Mouse (Mus musculus): ENCODE measurements at regions not wholly inside any gene's neighbourhood (a gene's known extent, or its start where the extent isn't known, plus 50 kb on each side); places are given as distances from the start of the nearest gene placed in this dataset.
"Not testable (repeated sequence)": the region's sequence is repeated elsewhere in the genome, so short reads cannot be mapped to it uniquely, and the experiment has no call there.

DNA sequence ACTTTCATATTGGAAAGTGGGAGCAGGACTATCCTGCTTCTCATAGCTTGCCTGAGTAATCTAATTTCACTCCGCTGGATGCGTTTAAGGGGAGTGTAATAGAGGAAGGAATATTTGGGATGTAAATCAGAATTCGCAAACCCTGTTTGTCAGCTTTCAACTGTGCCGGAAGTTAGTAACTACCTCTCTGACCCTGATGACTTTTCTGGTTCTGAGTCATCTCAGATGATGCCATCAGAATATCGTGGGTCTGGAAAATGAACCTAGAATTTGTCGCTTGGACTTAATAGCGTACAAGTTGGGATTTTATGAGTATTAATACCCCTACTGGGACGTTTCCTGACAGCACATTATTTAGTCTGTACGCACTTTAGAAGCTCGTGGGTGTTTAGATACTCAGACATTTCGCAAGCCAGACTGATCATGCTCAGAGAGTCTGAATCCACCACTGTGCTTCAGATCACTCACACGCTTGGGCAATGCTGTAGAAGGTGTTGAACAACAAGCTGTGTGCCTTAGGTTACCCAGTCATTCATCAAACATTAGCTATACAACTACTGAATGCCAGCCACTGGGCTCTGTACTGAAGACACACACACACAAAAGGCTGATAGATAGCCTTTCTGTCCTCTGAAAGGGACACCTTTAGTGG is 131.1 kb downstream of the Phlda1 start:
- no peak for DNase-seq (ENCODE audit: low spot score)

DNA sequence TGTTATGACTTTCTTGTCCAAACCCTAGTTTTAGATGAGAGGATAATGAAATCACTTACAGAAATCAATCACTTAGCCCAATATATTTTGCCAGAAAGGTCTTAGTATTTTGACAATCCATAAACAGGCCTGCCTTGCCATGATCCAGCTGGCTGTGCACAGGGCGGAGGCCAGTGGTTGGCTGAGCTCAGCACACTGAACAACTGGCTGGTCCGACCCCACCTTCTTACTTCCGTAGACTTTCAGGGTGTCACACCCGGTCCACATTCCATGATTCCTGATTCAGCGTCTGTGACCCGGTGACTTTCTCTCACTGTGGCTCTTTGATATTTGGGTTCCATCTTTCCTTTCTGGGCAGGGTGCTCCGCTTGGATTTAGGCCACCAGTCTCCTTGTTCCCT is 133.8 kb downstream of the Phlda1 start:
- DNase-seq (ENCODE audit: low spot score): no peak

DNA sequence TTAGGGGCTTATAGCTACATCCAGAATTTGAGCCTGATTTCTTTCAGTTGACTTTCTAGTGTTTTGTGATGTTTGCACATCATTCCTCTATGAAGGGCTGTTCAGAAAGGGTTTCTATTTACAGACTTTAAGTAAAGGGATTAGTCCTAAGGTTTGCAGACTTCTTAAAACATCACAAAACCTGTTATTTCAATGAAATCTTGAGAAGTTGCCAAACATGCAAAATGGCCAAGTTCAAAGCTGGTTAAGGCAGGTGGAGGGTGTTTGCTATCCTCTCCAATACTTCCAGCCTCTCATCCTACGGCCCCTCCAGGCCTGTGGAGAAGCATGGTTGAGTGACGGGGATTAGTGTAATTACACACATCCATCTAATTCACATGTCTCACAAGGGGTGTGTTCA is 136.6 kb downstream of the Phlda1 start:
- no peak for DNase-seq (ENCODE audit: low spot score)

DNA sequence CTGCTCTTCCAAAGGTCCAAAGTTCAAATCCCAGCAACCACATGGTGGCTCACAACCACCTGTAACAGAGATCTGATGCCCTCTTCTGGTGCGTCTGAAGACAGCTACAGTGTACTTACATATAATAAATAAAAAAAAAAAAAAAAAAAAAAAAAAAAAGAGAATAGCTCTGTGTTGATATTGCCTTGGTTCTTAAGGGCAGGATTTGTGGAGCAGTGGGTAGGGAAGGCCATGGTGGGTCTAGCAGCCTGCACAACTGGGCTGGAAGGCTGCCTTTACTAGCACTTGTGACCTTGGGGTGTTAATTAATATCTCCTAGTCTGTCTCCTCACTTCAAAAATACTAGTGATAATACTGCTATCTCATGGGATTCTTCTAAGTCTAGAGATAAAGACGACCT is 147.7 kb downstream of the Phlda1 start:
- not testable (repeated sequence) for DNase-seq (ENCODE audit: low spot score)

DNA sequence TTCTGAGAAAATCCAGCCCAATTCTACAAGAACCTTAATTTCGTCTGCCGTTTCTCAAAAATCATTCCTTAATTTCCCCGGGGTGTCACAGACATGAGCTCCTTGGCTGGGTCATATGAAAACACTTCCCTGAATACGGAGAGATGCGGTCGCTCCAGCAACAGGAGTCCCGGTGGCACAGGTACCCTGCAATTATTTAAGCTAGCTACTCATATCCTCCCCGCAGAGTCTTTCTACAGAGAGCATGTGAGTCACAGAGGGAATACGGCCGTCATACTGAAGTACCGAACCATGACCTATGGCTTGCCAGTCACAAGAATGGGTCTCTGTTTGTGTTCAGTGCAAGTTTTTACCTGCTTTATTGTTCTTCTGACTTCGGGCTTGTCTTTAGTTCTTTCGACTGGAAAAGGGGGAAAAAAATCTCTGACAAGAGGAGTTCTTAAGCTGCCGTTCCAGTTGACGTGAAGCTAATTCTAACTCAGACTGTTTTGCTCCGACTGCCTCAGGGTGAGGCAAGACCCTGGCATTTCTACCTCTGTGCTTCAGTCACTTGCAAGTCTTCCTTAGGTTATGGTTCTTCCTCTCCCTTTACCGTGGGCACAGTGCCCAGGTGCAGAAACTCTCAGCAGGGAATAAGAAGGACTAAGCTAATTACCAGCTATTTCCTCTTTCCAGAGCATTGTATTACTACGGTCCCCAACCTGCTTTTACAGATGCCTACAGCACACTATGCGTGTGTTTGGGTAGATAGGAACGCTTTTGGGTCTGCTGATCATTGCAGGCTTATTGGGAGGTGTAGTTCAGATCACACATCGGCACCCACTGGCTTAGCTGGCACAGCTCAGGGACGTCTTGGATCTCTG is 148.5 kb downstream of the Phlda1 start:
- no peak for DNase-seq (ENCODE audit: low spot score)

DNA sequence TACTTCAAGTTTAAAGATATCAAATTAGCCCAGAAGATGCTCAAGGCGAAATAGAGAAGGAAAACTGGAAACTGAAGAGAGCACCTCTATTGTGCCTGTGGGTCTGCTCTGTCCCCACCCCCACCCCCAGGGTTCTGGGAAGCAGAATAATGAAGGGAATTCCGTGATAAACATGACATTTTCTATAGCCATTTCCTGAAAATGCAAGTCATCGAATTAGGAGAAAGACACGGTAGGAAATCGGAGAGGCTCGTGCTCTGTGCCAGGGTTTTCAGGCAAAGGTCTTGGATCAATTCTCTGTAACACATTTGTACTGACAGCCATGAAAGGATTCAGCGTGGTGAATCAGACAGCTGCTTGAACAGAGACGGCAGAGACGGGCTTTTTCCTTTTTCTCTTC is 152.7 kb downstream of the Phlda1 start:
- DNase-seq (ENCODE audit: low spot score): no peak

DNA sequence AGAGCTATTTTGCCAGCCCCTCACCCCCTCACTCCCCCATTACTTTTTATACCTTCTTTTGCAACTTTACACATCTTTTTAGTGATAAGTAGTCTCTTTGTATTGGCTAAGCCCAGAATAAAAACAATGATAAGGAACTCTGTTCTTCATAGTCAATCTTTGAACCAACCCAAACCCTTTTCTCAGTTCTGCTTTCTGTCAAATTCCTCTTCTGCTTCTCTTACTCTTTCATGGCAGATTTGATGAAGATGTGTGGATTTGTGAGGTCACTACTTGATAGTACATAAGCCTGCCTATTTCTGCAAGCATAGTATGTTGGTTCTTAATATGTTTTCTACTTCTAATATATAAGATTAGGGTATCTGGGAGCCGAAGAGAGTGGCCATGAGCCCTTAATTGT is 156.6 kb downstream of the Phlda1 start:
- no peak for DNase-seq (ENCODE audit: low spot score)

- no peak for DNase-seq (ENCODE audit: low spot score)
These were observed 159.7 kb downstream of the Phlda1 start for GRCm38 (mm10) chr10:111665834-111666233.

- DNase-seq (ENCODE audit: low spot score): no peak
These were observed 160.9 kb downstream of the Phlda1 start for GRCm38 (mm10) chr10:111666963-111667362.

- no peak for DNase-seq (ENCODE audit: low spot score)
These were observed 162.6 kb downstream of the Phlda1 start for GRCm38 (mm10) chr10:111668639-111669038.

DNA sequence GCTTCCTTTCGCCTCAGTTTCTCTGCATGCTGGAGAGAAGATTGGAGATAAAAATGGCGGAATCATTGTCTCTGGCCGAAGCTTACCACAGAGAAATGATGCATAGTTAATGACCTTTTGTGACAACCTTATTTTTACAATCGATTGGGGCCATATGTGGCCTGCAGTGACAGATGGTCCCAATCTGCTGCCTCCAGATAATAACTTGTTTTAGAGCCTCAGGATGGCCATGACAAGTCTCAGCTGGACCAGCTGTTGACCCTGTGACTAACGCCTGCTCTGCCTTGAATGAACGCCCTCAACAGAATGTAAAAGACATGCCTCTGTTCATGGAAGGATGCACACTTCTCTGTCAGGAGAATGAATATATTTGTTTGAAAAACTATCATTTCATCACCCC is 163.6 kb downstream of the Phlda1 start:
- DNase-seq (ENCODE audit: low spot score): no peak

GRCm38 (mm10) chr10:111670666-111671065 is 164.6 kb downstream of the Phlda1 start:
- no peak for DNase-seq (ENCODE audit: low spot score)

GRCm38 (mm10) chr10:111672454-111673316 is 166.6 kb downstream of the Phlda1 start:
- no peak for DNase-seq (ENCODE audit: low spot score)

- DNase-seq (ENCODE audit: low spot score): no peak
These were observed 167.2 kb downstream of the Phlda1 start for GRCm38 (mm10) chr10:111673317-111673610.

GRCm38 (mm10) chr10:111676255-111676654 is 170.2 kb downstream of the Phlda1 start:
- no peak for DNase-seq (ENCODE audit: low spot score)

DNA sequence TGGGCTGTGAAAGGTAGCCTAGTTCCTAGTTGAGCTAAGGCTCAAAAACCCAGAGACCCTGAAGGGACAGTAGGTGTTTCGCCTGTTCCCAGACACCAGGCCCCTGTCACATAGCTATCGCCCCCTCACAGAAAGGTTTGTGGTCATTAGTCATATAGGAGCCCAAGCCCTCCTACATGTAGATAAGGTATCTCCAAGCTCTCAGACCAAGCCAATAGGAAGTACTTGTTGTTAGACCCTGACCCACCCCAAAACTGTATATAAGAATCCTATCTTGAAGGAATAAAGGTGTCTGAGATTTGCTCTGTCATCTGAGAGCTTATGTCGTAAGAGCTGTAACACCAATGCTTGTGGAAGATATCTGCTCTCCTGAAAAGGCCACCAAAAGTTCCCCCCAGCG is 174.8 kb downstream of the Phlda1 start:
- DNase-seq (ENCODE audit: low spot score): no peak

- DNase-seq (ENCODE audit: low spot score): no peak
These were observed 178.6 kb downstream of the Phlda1 start for GRCm38 (mm10) chr10:111684409-111685346.

DNA sequence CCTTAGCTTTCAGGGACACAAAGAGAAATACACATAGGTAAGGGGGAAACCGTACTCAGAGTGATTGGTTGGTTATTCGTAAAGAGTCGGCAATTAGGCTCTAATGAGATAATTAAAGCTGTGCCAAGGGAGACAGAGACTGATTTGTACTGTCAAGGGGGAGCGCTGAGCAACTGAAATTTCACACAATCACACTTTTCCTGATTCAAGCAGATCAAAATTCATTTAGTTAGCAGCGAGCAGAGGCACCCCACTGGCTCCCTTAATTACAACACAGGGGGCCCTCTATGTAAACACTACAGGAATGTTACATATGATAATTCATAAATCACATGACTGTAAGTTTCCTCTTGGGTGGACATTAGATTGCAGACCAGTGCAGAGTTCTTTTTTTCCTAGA is 180.5 kb downstream of the Phlda1 start:
- no peak for DNase-seq (ENCODE audit: low spot score)

DNA sequence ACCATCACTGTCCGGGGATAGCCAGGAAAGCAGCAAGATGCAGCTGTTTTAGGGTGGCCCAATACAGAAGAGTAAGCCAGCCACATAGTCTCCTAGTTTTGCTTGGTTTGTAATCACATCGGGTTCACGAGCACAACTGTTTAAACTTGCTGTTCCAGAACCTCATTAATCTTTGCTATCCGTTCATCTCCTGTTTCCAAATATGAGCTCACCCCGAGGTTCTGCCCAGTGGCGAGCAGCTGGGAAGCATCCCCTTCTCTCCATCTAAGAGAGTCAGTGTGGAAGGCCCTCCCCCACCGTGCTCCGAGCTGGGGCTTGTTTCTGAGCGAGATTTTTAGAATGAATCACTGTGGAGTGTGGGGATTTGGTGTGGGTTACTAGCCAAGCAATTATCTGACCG is 183.5 kb downstream of the Phlda1 start:
- no peak for DNase-seq (ENCODE audit: low spot score)

GRCm38 (mm10) chr10:111693762-111694161 is 187.7 kb downstream of the Phlda1 start:
- no peak for DNase-seq (ENCODE audit: low spot score)
